In genomic region chr16:87949881-87950280, GRCm38 (mm10) we compare ENCODE assay signal across 18 mouse cellular contexts.
DNase-seq lines count a peak whose midpoint lies in the region; ATAC-seq lines count a peak whose summit lies in the region.
"Had no signal": no experiment of that assay in that cellular context is flagged by ENCODE, and none has a peak within 500 bp of the region (broad histone marks: within the 10 kb centered on the region; RNA-seq: fewer than 3 reads in every experiment).

No protein-coding gene starts in this region.

- no peaks in the 10 kb centered on the region for H3K36me3 ChIP-seq in midbrain, embryonic 11.5 days (ENCODE audit: control insufficient read depth, insufficient read depth, low read length)
- no peaks in the 10 kb centered on the region for H3K36me3 ChIP-seq in midbrain, embryonic 10.5 days
- H3K36me3 ChIP-seq: embryonic facial prominence, embryonic 15.5 days; neural tube, embryonic 15.5 days had no signal

- no peak for ATAC-seq in midbrain, embryonic 11.5 days (ENCODE audit: low FRiP score)

- no peak overlapping the region for H3K4me2 ChIP-seq in midbrain, embryonic 11.5 days
- H3K4me2 ChIP-seq: embryonic facial prominence, embryonic 15.5 days; lung, embryonic 14.5 days; neural tube, embryonic 15.5 days had no signal

- no peaks in the 10 kb centered on the region for H3K27me3 ChIP-seq in midbrain, embryonic 11.5 days (ENCODE audit: control insufficient read depth, insufficient read depth, low read length)
- no peaks in the 10 kb centered on the region for H3K27me3 ChIP-seq in midbrain, embryonic 10.5 days (ENCODE audit: low read depth, poor library complexity, severe bottlenecking)
- H3K27me3 ChIP-seq: embryonic facial prominence, embryonic 15.5 days; neural tube, embryonic 15.5 days had no signal

- H3K4me3 ChIP-seq in midbrain, embryonic 11.5 days (ENCODE audit: low read depth, low read length), result no peak overlapping the region
- no peak overlapping the region for H3K4me3 ChIP-seq in midbrain, embryonic 10.5 days
- H3K4me3 ChIP-seq: embryonic facial prominence, embryonic 15.5 days; myocyte; neural tube, embryonic 15.5 days had no signal

- no peak overlapping the region for H3K9ac ChIP-seq in midbrain, embryonic 11.5 days (ENCODE audit: low read length)
- H3K9ac ChIP-seq: embryonic facial prominence, embryonic 15.5 days; lung, embryonic 14.5 days; neural tube, embryonic 15.5 days had no signal

- H3K9me3 ChIP-seq in midbrain, embryonic 11.5 days (ENCODE audit: control insufficient read depth, low read length), result no peaks in the 10 kb centered on the region
- H3K9me3 ChIP-seq in midbrain, embryonic 10.5 days (replicated peaks), result no peaks in the 10 kb centered on the region
- H3K9me3 ChIP-seq: embryonic facial prominence, embryonic 15.5 days; neural tube, embryonic 15.5 days had no signal

- peak; percentile 69 for DNase-seq in midbrain, embryonic 11.5 days (ENCODE audit: low spot score, missing footprints)
- DNase-seq in midbrain, embryonic 10.5 days (ENCODE audit: low spot score), result no peak
- DNase-seq in left cerebral cortex, adult 9 months (ENCODE audit: low spot score in 2 of 2), result peak; percentile 16 to 38
- peak; percentile 9 for DNase-seq in right cerebral cortex, postnatal 14 days
- no peak for DNase-seq in gastrocnemius, postnatal 10 days
- no peak for DNase-seq in retina, postnatal 1 day
- DNase-seq in MN1 (ENCODE audit: low spot score), result no peak
- DNase-seq: cerebellum, postnatal 14 days; embryo, embryonic 11 days; heart, adult 11 months; kidney, adult 2 months; kidney, postnatal 36 days; lung, embryonic 14.5 days; midbrain, embryonic 14.5 days had no signal

- no peak overlapping the region for H3K27ac ChIP-seq in midbrain, embryonic 11.5 days (ENCODE audit: low read depth, low read length)
- H3K27ac ChIP-seq in midbrain, embryonic 10.5 days (replicated peaks), result no peak overlapping the region
- H3K27ac ChIP-seq: embryonic facial prominence, embryonic 15.5 days; macrophage; neural tube, embryonic 15.5 days had no signal

- H3K4me1 ChIP-seq in midbrain, embryonic 11.5 days (ENCODE audit: control insufficient read depth, insufficient read depth, low read length), result no peaks in the 10 kb centered on the region
- no peaks in the 10 kb centered on the region for H3K4me1 ChIP-seq in midbrain, embryonic 10.5 days
- H3K4me1 ChIP-seq: embryonic facial prominence, embryonic 15.5 days; neural tube, embryonic 15.5 days had no signal

- 93% methylated on average over 11 of the region's 11 CpGs for WGBS in midbrain, embryonic 11.5 days
- 92% methylated on average over 11 of the region's 11 CpGs for WGBS in midbrain, embryonic 10.5 days

Comparison
In these comparisons a context has a peak if more than half of its experiments do, and no peak if none do; other contexts are left out.
1. DNase-seq: peak in midbrain, embryonic 11.5 days (single experiment), left cerebral cortex, adult 9 months (2 of 2) and right cerebral cortex, postnatal 14 days (single experiment); none in midbrain, embryonic 10.5 days (single experiment), gastrocnemius, postnatal 10 days (single experiment), retina, postnatal 1 day (single experiment) and MN1 (single experiment).